Mouse (Mus musculus) bone marrow, adult 2 months (tissue): Measurements from ENCODE around the gene 4930402H24Rik. TPM values are rescaled to one million over a fixed set of nuclear protein-coding genes. Genes with fewer than 3 reads are reported as not detected.

Experiments
- H3K27ac ChIP-seq: fragments of 200-500 bp; 2 replicates; pipeline ENCODE4 v1.5.1; 2012; ENCODE audit warnings: low read depth, mild to moderate bottlenecking, control low read depth, inconsistent platforms, low read length; ENCODE audit not compliant: control insufficient read depth, poor library complexity, insufficient read depth
- H3K4me1 ChIP-seq: fragments of 200-500 bp; 2 replicates; pipeline ENCODE4 v1.6.1; 2011; ENCODE audit warnings: low read length; ENCODE audit not compliant: control insufficient read depth, insufficient read depth
- H3K4me3 ChIP-seq: fragments of 200-500 bp; replicated peaks from 2 replicates; pipeline ENCODE3; 2011; ENCODE audit warnings: mild to moderate bottlenecking, low read depth, low read length, control low read depth; ENCODE audit not compliant: control insufficient read depth
- CTCF ChIP-seq: fragments of 200-500 bp; IDR thresholded peaks from 2 replicates; pipeline ENCODE4 v1.5.1; 2011; ENCODE audit warnings: low read length, control low read depth; ENCODE audit not compliant: control insufficient read depth, insufficient read depth
- POLR2A ChIP-seq: fragments of 200-500 bp; IDR thresholded peaks from 2 replicates; pipeline ENCODE4 v1.6.1; 2011; ENCODE audit warnings: low read depth, mild to moderate bottlenecking, control low read depth, low read length, borderline replicate concordance; ENCODE audit not compliant: control insufficient read depth
- WGBS: fragments of 180-500 bp; shearing (Covaris S2); methylation state at CpG from one replicate; pipeline ENCODE4 v1.1.7; 2018; 5-methylcytosine and 5-hydroxymethylcytosine counted together
- polyA plus RNA-seq: library from polyadenylated mRNA; stranded (reverse); fragments of >200 nt; gene quantifications from 2 replicates; pipeline ENCODE4 v1.2.4, GENCODE M21; 2011; ENCODE audit warnings: low replicate concordance; ENCODE audit not compliant: missing spikeins, insufficient read depth, insufficient read length

The 4930402H24Rik gene
- polyA plus RNA-seq, 1 experiment, result 26.6 TPM

DNA sequence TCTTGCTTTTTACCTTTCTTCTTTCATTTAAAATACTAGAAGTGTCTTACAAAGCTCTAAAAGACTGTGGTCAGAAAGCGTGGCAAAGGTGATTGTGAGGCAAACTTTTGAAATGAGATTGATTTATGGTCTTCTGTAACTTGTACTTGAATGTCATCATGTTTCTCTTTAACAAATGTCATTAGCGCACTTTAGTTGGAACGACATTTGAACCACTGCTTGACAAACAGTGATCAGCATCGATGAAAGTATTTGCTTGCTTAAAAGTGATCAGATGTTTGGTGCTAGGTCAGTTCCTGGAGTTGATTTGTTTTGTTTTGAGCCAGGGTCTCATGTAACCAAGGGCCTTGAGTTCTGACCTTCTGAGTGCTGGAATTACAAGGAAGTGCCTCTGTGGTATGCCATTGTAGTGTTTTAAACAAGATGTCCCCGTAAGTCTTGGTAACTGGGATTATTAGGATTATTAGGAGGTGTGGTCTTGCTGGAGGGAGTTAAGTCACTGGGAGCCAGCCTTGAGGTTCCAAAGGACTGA lies 12.9 kb upstream of the 4930402H24Rik start:
- TF ChIP-seq CTCF (no peak), POLR2A (no peak)
- WGBS, result 83% methylated on average over 5 of the region's 5 CpGs
- no peaks in the 10 kb centered on the region; the same call in none of the 2 replicates for H3K4me1 ChIP-seq
- no peak overlapping the region for H3K4me3 ChIP-seq
- H3K27ac ChIP-seq, result no peak overlapping the region

DNA sequence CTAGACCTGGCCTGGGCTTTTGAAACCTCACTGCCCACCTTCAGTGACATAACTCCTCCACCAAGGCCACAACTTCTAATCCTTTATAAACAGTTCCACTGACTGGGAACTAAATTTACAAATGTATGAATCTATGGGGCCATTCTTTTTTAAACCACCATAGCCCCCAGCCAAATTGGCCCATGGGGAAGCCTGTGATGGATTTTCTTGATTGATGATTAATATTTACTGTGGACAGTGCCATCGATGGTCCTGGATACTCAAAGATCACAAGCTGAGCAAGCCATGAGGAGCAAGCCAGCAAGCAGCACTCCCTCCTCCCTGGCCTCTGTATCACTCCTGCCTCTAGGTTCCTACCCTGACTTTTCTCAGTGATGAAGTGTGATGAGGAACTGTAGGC lies 11.5 kb upstream of the 4930402H24Rik start:
- Histone ChIP-seq H3K4me3 (no peak overlapping the region), H3K27ac (no peak overlapping the region), H3K4me1 (no peaks in the 10 kb centered on the region; the same call in none of the 2 replicates)
- WGBS, result 83% methylated on average over 1 of the region's 1 CpGs
- TF ChIP-seq CTCF (no peak), POLR2A (no peak)

DNA sequence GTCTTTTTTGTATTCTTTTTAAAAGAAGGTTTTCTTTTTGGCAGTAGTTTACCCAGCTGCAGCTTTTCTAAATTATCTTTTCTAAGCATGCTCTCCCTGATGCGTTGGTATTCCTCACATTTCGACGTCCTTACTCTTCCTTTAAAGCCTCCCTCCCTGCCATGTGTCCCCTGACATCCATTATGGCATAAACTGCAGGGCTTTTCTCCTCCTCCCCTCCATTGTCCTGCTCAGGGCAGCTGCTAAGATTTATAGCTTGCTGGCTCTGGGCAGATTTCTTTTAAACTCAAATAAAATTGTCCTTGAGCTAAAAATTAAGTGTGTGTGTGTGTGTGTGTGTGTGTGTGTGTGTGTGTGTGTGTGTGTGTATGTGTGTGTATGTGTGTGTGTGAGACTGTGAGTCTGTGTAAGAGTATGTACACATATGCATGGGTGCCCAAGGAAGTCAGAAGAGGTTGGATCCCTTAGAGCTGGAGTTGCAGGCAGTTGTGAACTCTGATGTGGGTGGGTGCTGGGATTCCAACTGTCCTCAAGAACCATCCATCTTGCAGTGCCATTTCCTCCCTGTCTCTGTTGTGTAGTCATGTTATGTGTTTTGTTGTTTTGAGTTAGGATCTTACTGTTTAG lies 10.4 kb upstream of the 4930402H24Rik start:
- H3K4me1 ChIP-seq, result no peaks in the 10 kb centered on the region; the same call in none of the 2 replicates
- 81% methylated on average over 3 of the region's 3 CpGs for WGBS
- TF ChIP-seq POLR2A, result no peak
- no peak for TF ChIP-seq CTCF

DNA sequence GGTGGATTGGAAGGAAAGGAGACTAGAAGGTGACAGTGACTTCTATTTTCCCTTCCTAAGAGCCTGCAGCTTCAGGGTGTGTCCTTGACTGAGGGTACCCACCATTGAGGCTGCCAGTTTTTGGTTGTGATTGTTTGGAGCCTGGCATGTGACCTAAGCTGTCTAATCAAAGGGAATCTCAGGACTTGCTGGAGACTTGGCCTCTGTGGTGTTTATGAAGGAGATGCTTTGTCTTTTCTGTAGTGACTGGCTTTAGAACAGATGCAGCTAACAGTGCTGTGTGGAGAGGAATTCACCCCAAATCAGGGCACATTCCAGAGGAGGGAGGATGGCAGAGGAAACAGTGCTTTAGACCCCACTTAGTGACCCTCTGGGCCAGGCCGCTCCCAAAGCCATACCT lies 8.7 kb upstream of the 4930402H24Rik start:
- Histone ChIP-seq H3K4me3 (no peak overlapping the region), H3K4me1 (no peaks in the 10 kb centered on the region; the same call in none of the 2 replicates), H3K27ac (no peak overlapping the region)
- 88% methylated on average over 1 of the region's 1 CpGs for WGBS
- TF ChIP-seq CTCF (no peak), POLR2A (no peak)

More for the DNA sequence above, 10.4 kb upstream of the 4930402H24Rik start:
- Histone ChIP-seq H3K4me3 (no peak overlapping the region), H3K27ac (no peak overlapping the region)

DNA sequence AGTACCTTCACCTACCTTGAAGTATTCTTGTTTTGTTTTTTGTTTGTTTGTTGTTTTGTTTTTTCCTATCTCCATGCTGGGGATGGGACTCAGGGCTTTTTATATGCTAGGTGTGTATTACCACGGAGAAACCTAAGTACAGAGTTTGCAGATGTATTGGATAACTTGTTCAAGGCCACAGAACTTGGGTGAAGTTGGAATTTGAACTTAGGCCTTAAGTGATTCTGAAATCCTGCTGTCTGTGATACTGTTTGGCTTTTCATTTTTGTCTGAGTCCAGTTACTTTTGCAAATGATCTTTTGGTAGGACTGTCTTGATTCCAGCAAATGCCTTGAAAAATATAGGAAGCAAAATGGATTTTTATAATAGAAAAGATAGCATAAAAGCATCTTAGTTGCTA lies 5.5 kb upstream of the 4930402H24Rik start:
- no peaks in the 10 kb centered on the region; the same call in 1 of the 2 replicates for H3K4me1 ChIP-seq
- no peak overlapping the region for H3K27ac ChIP-seq
- H3K4me3 ChIP-seq, result no peak overlapping the region
- no peak for TF ChIP-seq CTCF
- no peak for TF ChIP-seq POLR2A
- 82% methylated on average over 1 of the region's 1 CpGs for WGBS

DNA sequence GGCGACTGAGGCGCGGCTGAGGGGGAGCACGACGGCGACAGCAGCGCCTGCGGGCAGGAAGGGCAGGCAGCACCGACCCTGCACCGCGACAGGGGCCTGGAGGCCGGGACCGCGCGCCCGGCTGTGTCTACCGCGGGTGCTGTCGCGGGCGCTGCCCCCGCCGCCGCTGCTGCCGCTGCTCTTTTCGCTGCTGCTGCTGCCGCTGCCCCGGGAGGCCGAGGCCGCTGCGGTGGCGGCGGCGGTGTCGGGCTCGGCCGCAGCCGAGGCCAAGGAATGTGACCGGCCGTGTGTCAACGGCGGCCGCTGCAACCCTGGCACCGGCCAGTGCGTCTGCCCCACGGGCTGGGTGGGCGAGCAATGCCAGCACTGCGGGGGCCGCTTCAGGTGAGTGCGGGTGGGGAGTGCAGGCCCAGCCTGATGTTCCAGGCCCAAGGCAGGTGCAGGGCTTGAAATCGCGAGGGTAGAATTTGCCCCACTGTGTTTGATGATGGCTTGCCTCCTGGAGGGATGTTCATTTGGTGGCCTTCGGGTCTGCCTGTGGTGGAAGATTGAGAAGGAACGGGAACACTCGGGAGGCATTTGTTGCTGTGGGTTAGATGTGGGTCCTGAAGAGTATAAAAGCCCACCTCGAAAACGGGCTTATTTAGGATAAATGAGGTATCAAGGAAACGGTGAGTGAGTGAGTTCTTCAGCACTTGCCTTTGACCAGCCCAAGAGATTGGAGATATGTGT lies 544 bp upstream of the 4930402H24Rik start:
- no peaks in the 10 kb centered on the region; the same call in 1 of the 2 replicates for H3K4me1 ChIP-seq
- under 1% methylated on average over 58 of the region's 58 CpGs for WGBS
- H3K4me3 ChIP-seq, result peak overlapping the region; percentile 99
- no peak for TF ChIP-seq POLR2A
- no peak for TF ChIP-seq CTCF
- H3K27ac ChIP-seq, result peak overlapping the region; percentile 83

DNA sequence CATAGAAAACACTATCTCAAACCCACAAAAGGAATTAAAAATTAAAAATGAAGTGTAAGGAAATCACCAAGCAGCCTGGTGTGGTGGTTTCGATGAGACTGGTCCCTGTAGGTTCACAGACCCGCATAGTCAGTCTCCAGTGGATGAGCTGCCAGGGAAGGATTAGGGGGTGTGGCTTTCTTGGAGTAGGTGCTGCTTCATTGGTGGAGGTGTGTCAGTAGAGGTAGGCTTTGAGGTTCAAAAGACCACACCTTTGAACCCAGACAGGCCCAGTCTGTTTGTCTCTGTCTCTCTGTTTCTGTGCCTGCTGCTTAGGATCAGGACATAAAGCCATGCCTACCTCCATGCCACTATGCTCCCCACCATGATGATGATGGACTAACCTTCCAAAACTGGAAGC lies 7.4 kb downstream of the 4930402H24Rik start:
- TF ChIP-seq POLR2A (no peak), CTCF (no peak)
- 93% methylated on average over 2 of the region's 2 CpGs for WGBS
- no peaks in the 10 kb centered on the region; the same call in 1 of the 2 replicates for H3K4me1 ChIP-seq
- no peak overlapping the region for H3K27ac ChIP-seq
- H3K4me3 ChIP-seq, result no peak overlapping the region

DNA sequence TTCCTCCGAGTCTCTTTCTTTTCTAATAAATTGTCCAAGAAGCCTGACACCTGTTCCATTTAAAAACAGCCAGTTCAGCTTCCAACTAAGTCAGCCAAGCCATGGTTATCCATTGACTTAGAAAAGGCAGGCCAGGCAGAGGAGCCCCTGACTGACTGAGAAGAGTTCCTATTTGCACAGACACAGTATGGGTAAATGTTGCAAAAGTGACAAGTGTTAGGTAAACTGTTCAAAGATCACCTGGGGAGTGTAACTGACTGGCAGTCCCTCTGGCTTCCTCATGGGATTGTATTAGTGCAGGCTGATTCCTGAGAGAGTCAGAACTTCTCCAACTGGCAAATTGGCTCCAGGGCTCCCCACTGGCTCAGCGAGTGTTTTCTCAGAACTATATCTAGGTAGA lies 8.3 kb downstream of the 4930402H24Rik start:
- Histone ChIP-seq H3K4me1 (no peaks in the 10 kb centered on the region; the same call in 1 of the 2 replicates), H3K27ac (no peak overlapping the region), H3K4me3 (no peak overlapping the region)
- 82% methylated on average over 2 of the region's 2 CpGs for WGBS
- TF ChIP-seq POLR2A (no peak), CTCF (no peak)

- 78% methylated on average over 2 of the region's 2 CpGs for WGBS
- no peak for TF ChIP-seq CTCF
- TF ChIP-seq POLR2A, result no peak
- Histone ChIP-seq H3K4me3 (no peak overlapping the region), H3K27ac (no peak overlapping the region), H3K4me1 (no peaks in the 10 kb centered on the region; the same call in 1 of the 2 replicates)
Observed at GRCm38 (mm10) chr2:130896944-130897343, 9.3 kb downstream of the 4930402H24Rik start.
